Mouse (Mus musculus) layer of hippocampus, adult 8-10 months (tissue): ENCODE results near the gene Sstr3. TPM values are rescaled to one million over a fixed set of nuclear protein-coding genes. Genes with fewer than 3 reads are reported as not detected.
A peak's percentile ranks its signal among the peaks of the same experiment; 100 is the strongest.

ENCODE experiments used
- DNase-seq, 2 experiments: peaks; one replicate each; pipeline ENCODE4 v3.0.0; 2022; ENCODE audit warnings: low spot score in 2 of 2
- total RNA-seq, 4 experiments: library from RNA; stranded (reverse); gene quantifications; 2 replicates each; pipeline ENCODE4 v1.2.4; 2022

Sstr3 gene
- total RNA-seq, 4 experiments from 2014 or later = 25.8 to 31.9 (median 27.1) TPM

DNA sequence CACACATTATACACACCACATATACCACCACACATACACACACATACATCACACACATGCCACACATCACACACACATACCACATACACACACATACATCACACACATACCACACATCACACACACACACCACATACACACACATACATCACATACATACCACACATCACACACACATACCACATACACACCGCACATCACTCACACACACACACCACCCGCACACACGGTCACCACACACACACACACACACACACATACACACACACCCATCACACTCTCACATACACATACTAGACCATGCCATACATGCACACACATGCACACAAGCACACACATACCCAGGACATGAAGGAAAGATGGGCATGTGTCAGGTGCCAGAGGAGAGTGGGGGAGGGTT is 18.9 kb upstream of the Sstr3 start:
- DNase-seq = no peak

DNA sequence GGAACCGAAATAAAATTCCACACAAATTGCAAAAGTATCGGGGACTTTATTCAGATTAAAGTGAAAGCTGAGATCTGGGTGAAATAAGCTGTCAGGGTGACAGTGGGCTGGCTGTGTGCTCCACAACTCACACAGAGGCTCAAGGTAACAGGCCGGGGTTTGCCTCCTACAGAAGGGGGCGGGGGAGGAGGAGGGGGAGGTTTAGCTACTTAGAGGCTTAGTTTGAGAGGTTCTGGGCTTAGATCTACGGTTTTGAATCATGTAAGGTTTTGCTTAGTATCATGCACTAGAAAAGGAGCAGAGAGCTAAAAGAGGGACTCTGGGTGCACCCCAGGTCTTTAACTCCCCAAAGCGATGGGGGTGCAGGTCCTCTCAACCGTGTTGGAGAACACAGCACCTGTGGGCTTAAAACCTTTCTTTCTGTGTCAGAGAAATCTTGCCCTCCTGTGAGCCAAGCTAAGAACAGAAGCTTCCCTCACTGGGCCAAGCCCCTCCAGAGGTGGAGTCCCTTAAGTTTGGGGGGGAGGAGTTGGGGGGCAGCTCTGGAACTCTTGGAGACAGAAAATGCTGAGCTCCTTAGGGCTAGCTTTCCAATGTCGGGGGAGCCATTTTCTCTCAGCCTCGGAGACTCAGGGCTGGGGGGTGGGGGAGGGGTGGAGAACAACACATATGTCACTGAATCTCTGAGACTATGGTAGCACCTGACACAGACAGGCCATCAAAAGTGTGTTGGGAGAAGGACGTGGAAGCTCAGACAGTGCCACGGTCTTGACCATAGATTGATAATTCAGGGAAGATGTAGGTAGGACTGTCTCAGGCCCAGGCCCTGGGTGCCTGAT is 14.9 kb upstream of the Sstr3 start:
- DNase-seq = no peak

DNA sequence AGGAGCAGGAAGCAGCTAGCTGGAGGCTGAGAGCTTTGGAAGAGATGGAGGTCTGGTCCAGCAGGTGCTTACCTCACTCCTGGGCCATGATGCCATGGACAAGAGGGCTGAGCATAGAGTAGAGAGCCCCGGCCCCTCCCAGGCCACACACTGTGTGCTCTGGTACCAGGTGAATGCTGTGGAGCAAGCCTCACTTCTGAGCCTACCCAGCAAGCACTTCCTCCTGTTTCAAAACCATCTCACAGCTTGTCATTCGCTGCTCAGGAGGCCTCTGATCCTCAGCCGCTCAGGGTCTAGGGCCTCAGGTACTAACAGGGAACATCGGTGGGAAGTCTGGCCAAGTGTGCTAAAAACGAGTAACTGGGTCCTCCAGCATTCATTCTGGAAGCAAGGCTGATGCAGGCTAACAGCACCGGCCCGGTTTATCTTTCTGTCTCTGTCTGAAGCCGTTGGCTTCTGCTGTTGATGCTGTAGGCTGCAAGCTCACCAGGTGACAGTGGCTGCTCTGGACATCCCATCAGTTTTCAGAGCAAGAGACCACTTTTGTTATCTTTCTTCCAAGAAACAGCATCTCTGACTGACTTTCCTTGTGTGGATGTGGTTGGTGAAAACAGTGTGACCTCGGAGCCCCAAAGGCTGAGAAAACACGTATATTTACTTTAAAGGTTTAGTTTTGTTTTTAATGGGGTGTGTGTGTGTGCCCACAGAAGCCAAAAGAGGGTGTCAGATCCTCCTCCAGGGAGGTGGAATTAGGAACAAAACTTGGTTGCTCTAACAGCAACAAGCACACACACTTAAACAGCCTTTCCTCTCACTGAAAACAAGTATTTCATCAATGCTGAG is 13.4 kb upstream of the Sstr3 start:
- no peak for DNase-seq

DNA sequence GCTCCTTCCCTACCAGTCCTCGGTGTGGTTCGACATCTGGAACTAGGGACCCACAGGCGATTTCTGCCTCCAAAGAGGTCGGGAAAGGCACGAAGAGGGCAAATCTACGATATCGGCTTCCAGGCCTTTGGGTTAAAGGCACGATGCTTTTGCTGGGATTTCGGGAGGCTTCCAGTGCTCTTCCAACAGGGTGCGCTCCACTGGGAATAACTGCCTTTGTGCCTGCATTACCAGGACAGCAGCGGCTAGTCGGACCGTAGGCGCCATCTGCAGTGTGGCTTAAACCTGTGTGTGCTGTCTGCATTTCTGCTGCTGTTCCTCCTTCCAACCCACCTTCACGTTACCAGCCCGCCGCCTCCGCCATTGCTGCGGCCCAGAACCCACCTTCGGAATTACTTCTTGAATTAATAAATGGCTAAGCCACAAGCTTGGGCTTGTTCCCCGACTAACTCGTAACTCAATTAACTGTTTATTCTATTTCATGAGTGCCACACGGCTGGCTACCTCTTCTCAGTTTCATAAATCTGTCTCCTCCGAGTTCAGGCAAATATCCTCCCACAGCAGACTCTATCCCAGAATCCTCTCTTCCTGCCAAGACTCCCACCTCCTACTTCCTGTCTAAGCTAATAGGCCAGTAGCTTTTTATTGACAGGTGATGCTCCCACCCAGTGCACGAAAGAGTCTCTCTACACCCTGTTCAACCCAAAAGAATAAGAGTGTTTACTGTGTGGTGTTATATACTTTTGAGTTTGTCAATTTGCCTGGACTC is 10.2 kb upstream of the Sstr3 start:
- peak in 1 of 2 experiments; percentile 31 for DNase-seq

DNA sequence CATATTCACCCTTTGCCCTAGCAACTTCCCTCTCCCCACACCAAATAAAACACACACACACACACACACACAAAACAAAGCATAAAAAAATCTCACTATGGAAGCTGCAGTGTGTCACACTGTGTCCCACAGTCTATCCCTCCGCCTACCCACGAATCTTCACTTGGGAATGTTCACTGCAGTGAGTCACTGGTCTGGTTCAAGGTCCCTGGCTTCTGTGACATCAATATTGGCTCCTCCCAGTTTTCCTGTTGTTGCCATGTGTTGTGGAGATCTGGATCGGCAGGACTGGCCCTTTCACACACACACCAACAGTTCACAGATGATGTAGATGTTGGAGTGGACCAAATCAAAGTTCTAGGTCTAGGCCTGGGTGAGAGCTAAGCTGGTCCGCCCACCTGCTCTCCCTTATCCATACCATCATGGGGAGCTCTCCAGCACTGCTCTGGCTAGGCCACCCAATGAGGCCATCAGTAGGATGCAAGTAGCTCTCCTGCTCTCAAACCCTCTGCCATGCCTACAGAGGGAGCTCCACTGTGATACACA is 4.8 kb upstream of the Sstr3 start:
- no peak for DNase-seq

DNA sequence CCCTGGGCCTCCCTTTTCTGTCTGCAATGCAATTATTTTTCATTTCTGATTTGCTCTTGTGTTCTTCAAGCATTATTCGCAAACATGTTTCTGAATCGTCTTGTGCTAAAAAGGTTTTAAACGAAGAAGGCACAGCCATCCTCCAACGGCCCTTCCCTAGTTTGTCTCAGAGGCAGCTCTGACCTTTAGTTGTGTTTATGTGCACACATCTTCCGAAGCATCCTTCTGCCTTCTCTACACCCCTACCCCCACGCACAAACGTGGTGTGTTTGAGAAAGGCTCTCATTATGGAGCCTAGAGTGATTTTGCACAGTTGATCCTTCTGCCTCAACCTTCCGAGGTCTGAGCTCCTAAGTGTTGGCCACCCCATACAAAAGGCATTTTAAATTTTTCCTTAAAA is 4.2 kb upstream of the Sstr3 start:
- DNase-seq = no peak

DNA sequence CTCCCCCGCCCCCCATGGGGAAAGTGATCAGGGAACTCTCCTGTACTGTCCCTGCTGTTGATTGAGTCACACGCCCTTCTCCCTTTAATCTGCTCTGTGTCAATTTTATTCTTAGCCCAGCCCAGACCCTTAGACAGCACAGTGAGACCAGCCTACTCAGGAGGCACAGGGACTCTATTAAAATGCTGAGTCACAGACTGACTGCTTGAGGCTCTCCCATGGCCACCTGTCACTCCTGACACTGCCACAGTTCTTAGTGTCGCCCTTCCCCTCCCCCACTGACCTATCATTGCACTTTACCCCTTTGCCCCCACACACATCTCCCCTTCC is 3.8 kb upstream of the Sstr3 start:
- no peak for DNase-seq

DNA sequence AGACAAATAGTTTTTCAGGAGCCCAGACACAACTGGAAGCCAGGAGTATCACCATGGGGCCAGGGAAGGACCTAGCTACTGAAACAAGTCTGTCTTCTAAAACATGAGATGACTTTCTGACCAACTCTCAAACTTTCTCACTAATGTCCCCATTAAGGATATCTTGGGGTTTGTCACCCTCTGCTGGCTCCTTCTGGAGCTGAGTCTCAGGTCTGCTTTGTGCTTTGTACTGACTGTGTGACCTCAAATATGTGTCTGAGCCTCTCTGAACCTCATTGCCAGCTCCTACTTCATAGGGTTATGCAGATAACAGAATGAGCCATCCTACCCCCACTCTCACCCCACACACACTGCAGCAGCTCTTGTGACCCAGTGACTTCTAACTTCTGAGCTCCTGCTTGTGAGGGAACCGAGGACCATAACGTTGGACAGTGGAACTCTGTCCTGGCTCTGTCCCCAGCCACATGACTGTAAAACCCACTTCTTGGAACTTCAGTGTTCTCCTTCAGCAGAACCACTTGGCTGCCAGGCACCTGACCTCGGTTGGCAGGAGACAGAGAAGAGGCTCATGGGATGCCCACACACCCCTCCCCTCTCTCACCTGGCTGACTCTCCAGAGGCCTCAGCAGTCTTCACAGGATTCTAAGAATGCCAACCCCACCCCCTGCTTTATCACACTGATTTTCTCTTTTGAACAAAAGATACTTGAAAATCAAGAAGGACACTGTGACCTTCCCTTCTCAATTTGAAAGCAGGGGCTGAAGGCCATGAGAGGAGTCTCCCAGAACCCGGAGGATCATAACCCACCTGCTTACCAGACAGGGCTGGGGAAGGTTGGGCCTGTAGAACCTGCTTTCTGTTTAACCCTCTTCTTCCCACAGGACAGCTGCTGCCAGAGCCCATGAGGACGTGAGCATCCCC is 3.2 kb upstream of the Sstr3 start:
- no peak for DNase-seq

DNA sequence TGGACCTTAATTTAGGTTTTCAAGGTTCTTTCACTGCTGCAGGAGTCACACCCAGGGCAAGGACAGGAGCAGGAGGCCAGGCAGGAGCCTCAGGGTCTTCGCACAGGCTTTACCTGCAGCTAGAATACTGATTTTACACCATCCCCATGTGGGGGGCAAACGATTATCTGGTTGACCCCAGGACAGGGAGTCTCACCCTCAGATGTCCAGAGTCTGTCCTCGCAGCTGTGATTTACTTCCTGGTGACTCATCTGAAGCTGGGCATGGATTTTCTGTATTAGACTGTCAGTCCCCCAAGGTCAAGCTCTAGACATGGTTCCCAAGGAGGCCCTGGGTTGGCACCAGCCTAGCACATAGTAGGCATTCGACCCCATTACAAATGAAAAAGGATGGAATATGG is 1.6 kb upstream of the Sstr3 start:
- DNase-seq = no peak

DNA sequence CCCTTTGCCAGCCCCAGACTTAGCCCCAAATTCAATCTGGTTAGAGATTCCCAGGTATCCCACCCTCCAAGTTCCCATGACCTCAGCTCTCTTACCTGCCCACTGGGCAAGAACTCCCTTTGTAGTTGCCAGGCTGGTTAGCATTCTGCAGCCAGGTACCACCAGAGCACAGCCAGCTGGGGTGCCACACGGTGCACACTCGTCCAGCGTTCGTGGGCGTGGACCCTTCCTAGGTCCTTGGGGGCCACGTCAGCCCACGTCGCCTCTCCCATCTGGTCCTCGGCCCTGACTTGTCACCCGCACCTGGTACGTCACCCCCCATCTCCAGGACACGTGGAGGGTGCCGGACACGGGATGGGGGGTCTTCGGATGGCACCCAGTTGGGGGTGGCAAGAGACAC is 444 bp downstream of the Sstr3 start:
- no peak for DNase-seq

DNA sequence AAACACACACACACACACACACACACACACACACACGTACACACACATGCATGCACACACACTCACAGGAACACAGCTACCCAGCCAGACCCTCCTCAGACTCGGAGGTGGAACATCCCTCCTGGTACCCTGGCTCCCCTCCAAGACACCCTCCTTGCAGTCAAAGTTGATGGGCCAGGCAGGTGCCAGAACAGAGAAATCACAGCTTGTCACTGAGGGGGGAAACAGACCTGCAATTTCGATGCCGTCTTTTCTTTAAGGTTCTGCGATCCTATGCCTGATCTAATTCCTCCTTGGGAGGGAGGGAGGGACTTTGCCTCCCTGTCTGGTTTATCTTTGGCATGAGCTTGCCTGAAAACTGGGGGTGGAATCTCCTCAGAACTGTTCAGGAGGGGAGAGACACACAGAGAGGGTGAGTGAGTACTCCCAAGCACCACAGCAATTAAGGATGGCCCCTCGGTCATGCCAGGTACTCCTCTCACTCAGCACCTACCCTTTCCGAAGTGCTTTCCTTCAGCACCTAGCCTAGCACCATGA is 1.6 kb downstream of the Sstr3 start:
- DNase-seq = no peak

DNA sequence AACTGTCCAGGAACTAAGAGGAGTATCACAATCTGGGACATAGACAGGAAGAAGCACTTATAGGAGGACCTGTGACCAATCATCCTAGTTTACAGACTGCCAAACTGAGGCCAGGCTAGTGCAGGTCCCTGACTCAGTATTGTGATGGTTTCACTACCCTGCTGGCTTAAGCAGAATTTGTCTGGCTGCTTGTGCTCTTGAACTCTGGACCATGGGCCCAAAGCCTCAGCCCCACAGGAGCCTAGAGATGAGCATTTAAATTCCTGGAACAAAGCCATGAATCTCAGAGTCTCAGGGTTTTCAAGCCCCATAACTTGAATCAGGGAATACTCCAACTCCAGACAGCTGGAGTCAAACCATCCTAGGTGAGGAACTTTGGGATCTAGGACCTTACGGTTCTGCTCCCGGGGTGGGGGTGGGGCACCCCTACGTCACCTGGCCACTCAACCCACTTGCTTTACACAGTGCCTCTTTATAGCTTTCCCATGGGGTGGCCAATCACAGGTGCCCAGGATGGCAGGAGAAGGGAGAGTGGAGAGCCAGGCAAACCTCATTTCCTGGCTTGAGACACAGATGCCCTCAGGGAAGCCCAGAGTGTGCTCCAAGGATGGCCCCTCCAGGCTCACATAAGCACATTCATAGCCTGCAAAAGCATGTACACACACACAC is 2.3 kb downstream of the Sstr3 start:
- DNase-seq = no peak

DNA sequence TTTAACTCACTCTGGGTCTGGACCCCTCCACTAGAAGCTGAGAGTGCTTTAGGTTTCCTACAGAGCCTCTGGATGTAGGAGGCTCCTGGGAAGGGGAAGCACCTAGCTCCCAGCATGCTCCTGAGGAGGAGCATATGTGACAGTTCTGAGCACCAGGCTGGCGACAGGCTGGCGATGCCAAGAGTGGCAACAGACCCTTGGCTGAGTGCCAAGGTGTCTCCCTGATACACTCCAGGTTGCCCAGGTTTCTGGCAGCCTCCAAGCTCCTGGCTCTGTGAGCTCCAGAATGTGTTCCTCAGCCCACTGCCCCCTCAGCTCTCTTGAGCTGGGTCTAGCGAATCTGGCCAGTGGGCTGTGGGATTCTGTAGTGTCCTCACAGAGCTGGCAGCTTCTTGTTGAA is 2.9 kb downstream of the Sstr3 start:
- peak in 1 of 2 experiments; percentile 38 for DNase-seq

DNA sequence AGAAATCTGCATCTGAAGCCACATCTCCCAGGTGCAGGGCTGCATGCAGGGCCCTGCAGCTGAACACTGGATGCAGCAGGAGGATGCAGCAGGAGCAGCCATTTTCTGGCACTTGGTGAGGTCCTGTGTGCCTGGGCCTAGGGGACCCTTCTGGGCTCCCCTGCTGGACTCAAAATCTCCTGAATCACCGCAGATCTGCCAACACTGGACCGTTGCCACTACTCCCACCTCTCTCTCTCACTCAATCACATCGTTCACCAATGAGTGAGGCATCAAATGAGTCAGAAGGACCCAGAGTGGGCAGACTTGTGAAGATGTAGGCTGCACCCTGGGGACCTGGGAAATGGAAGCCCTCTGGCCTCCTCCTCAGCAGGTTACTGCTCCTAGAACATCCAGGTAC is 3.4 kb downstream of the Sstr3 start:
- DNase-seq = no peak

DNA sequence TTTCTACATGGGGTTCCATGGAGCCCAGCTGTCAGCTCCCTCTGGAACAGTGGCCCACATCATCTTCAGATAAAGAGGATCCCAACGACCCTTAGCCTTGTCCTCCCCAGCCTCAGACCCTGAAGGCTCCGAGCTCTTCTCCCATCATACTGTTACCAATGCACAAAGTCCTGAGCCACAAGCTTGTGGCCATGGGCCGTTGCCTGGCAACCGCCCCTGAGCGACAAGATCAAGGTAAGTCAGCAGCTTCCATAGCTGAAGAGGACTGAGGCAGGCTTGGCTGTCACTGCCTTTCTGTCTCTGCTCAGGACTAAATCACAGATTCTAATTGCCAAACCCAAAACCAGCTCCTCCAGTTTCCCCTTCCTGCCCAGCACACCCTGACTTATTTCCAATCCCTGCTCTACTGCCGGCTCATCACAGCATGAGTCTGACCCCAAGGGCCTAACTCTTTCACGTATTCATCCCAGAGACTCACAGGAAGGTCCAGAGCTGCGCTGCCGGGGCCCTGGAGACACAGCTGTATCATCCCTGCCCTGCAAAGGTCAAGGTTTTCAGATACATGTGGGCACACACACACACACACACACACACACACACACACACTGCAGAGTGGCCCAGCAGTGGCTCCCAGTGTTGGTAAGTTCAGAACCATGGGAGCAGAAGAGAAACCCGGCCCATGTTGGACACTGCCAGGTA is 8.6 kb downstream of the Sstr3 start:
- no peak for DNase-seq

DNA sequence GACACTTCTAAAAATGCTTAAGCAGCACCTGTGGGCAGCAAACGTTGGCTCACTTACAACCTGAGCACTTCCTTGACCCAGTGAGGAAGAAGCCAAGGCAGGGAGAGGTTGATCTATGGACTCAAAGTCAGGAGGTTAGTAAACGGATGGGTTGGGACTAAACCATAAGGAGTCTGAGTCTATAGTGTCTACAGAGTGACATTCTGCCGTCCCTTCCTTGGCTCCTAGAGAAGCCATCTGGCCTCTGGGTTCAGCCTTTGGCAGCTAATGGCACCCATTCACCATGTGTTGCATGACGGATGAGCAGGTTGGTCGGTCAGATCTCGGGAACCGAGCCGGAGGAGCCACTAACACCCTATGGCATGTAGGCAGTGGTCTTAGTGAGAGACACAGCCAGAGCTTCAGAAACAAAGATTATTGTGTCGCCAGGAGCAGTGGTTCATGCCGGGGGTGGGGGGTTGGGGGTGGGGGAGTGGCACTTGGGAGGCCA is 11.1 kb downstream of the Sstr3 start:
- no peak for DNase-seq

DNA sequence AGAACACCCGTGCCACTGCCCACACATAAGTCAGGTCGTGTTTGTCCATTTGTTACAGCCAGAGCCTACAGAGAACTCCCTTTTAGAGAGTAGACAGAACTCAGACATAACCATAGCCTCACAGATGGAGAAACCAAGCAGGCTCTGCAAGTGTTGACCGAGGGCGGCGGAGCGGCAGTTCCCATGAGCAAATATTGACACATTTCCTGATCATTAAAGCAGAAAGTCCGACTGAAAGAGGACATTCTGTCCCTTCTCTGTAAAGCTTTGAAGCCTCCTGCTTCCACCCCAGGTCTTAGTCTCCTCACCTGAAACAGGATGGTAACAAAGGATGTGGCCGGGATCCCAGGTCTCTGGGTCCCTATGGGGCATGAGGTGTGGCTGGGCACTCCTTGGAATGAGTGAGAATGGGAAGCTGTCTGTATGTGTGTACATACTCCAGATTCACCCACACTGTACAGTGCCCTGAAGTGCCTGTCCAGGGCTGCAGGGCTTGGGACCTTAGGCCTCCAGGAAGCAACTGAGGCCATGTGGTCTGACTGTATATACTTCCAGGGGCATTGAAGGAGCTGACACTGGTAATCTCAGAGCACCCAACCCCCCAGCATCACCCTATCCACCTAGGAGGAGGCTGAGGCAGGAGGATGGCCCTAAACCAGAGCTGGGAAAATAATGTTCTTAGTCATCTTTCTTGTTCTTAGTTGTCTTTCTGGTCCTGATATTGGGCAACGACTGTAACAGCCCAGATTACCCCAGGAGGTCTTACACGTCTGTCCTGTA is 11.7 kb downstream of the Sstr3 start:
- DNase-seq = no peak

DNA sequence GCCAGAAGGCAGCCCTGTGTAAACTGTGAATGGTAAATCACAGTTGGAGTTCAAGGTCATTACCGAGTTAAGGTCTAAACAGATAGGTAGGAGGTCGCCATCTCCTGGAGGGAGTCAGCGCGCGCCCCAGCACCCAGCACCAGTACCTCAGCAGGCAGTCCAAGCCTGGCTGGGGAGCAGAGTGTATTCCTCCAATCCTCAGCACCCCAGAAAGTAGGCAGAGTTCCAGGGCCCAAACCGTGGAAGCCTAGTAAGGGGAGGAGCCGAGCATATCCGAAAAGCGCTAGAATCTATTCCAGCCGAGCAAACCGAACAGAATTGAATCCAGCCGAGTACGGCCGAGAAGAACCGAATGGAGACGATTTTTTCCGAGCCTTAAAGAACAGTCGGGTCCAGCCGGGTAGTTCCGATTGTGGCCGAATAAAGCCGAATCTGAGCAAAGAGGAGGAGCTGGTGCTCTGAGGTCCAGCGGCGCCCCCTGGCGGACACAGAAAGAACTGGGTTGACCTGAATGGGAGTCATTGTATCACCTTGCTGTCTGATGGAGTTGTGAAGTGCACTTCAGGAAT is 12.5 kb downstream of the Sstr3 start:
- DNase-seq = peak; percentile 99 to 100
